Mouse (Mus musculus) forebrain, embryonic 14.5 days (tissue): ENCODE measurements at regions not wholly inside any gene's neighbourhood (a gene's known extent, or its start where the extent isn't known, plus 50 kb on each side); places are given as distances from the start of the nearest gene placed in this dataset.
A peak's percentile ranks its signal among the peaks of the same experiment; 100 is the strongest.

Experiments
- ATAC-seq: fragments of 200-750 bp; cut with Nextera tagmentation; 2 replicates; pipeline ENCODE4 v1.8.0; 2017; ENCODE audit warnings: mild to moderate bottlenecking, moderate library complexity
- DNase-seq: peaks from one replicate; pipeline ENCODE4 v3.0.0-alpha.2; 2015; ENCODE audit warnings: low spot score
- H3K27ac ChIP-seq: fragments of 300-500 bp; sonication (generic); 2 replicates; pipeline ENCODE4 v1.5.1; 2014; ENCODE audit warnings: low read depth, mild to moderate bottlenecking, control low read depth, low read length, moderate library complexity
- H3K27me3 ChIP-seq: fragments of 300-500 bp; sonication (generic); replicated peaks from 2 replicates; pipeline ENCODE4 v1.6.1; 2014; ENCODE audit warnings: low read length, control low read depth, mixed read lengths; ENCODE audit not compliant: control insufficient read depth, insufficient read depth
- H3K36me3 ChIP-seq: fragments of 300-500 bp; sonication (generic); 2 replicates; pipeline ENCODE4 v1.6.1; 2014; ENCODE audit warnings: low read length, control low read depth; ENCODE audit not compliant: control insufficient read depth, insufficient read depth
- H3K4me1 ChIP-seq: fragments of 300-500 bp; sonication (generic); 2 replicates; pipeline ENCODE4 v1.6.1; 2014; ENCODE audit warnings: antibody characterized with exemption, low read length, control low read depth; ENCODE audit not compliant: control insufficient read depth, insufficient read depth
- H3K4me2 ChIP-seq: fragments of 300-500 bp; sonication (generic); 2 replicates; pipeline ENCODE4 v1.6.1; 2014; ENCODE audit warnings: mild to moderate bottlenecking, control low read depth, low read length
- H3K4me3 ChIP-seq: fragments of 300-500 bp; sonication (generic); 2 replicates; pipeline ENCODE4 v1.5.1; 2014; ENCODE audit warnings: low read depth, low read length, control low read depth
- H3K9ac ChIP-seq: fragments of 300-500 bp; sonication (generic); 2 replicates; pipeline ENCODE4 v1.6.1; 2014; ENCODE audit warnings: mild to moderate bottlenecking, low read length, control low read depth, moderate library complexity
- H3K9me3 ChIP-seq: fragments of 300-500 bp; sonication (generic); replicated peaks from 2 replicates; pipeline ENCODE4 v1.6.1; 2016; ENCODE audit warnings: low read length, control low read depth, mixed read lengths; ENCODE audit not compliant: control insufficient read depth
- WGBS: fragments of 180-500 bp; shearing (Covaris S2); extraction: QIAGEN DNeasy Blood & Tissue Kit; methylation state at CpG from one replicate; pipeline ENCODE4 v1.1.7; 2014; 5-methylcytosine and 5-hydroxymethylcytosine counted together

GRCm38 (mm10) chr17:82237456-82237855 is 499.3 kb upstream of the Slc8a1 start:
- WGBS = 83% methylated on average over 2 of the region's 2 CpGs
- H3K4me1 ChIP-seq = no peaks in the 10 kb centered on the region
- DNase-seq = no peak
- no peak overlapping the region for H3K4me2 ChIP-seq
- H3K27ac ChIP-seq = no peak overlapping the region
- no peak for ATAC-seq
- no peak overlapping the region for H3K4me3 ChIP-seq
- H3K36me3 ChIP-seq = no peaks in the 10 kb centered on the region
- H3K27me3 ChIP-seq = no peaks in the 10 kb centered on the region
- H3K9ac ChIP-seq = no peak overlapping the region
- no peaks in the 10 kb centered on the region for H3K9me3 ChIP-seq

GRCm38 (mm10) chr17:82215728-82216623 is 477.8 kb upstream of the Slc8a1 start:
- Histone ChIP-seq H3K9ac (no peak overlapping the region), H3K36me3 (no peaks in the 10 kb centered on the region), H3K4me1 (no peaks in the 10 kb centered on the region), H3K9me3 (no peaks in the 10 kb centered on the region), H3K27ac (no peak overlapping the region), H3K4me2 (no peak overlapping the region), H3K4me3 (no peak overlapping the region), H3K27me3 (no peaks in the 10 kb centered on the region)
- 85% methylated on average over 5 of the region's 5 CpGs for WGBS
- DNase-seq (peak; percentile 32), ATAC-seq (peak; percentile 93)

- Histone ChIP-seq H3K36me3 (no peaks in the 10 kb centered on the region), H3K4me3 (no peak overlapping the region), H3K4me1 (no peaks in the 10 kb centered on the region), H3K4me2 (no peak overlapping the region), H3K27ac (no peak overlapping the region), H3K9ac (no peak overlapping the region), H3K9me3 (no peaks in the 10 kb centered on the region), H3K27me3 (no peaks in the 10 kb centered on the region)
- DNase-seq (no peak), ATAC-seq (no peak)
- WGBS = 76% methylated on average over 2 of the region's 2 CpGs
Observed at GRCm38 (mm10) chr17:82199981-82200380, 461.8 kb upstream of the Slc8a1 start.

GRCm38 (mm10) chr17:82199031-82199642 is 461.0 kb upstream of the Slc8a1 start:
- Histone ChIP-seq H3K27me3 (no peaks in the 10 kb centered on the region), H3K27ac (no peak overlapping the region), H3K4me2 (no peak overlapping the region), H3K4me1 (no peaks in the 10 kb centered on the region), H3K36me3 (no peaks in the 10 kb centered on the region), H3K9ac (no peak overlapping the region), H3K4me3 (no peak overlapping the region), H3K9me3 (no peaks in the 10 kb centered on the region)
- DNase-seq (peak; percentile 13), ATAC-seq (0 out of 2 replicates have a peak, but pooled peaks have one; percentile 29)
- 42% methylated on average over 5 of the region's 5 CpGs for WGBS

GRCm38 (mm10) chr17:82184261-82184660 is 446.1 kb upstream of the Slc8a1 start:
- Histone ChIP-seq H3K9ac (no peak overlapping the region), H3K9me3 (no peaks in the 10 kb centered on the region), H3K4me3 (no peak overlapping the region), H3K27me3 (no peaks in the 10 kb centered on the region), H3K4me1 (no peaks in the 10 kb centered on the region), H3K27ac (no peak overlapping the region), H3K4me2 (no peak overlapping the region), H3K36me3 (no peaks in the 10 kb centered on the region)
- WGBS = 63% methylated on average over 2 of the region's 2 CpGs
- peak; percentile 58 for DNase-seq
- peak; percentile 20; the same call in 1 of the 2 replicates for ATAC-seq

GRCm38 (mm10) chr17:82171216-82171615 is 433.0 kb upstream of the Slc8a1 start:
- Histone ChIP-seq H3K9ac (no peak overlapping the region), H3K9me3 (no peaks in the 10 kb centered on the region), H3K36me3 (no peaks in the 10 kb centered on the region), H3K27me3 (no peaks in the 10 kb centered on the region), H3K27ac (no peak overlapping the region), H3K4me3 (no peak overlapping the region), H3K4me1 (no peaks in the 10 kb centered on the region), H3K4me2 (no peak overlapping the region)
- no peak for DNase-seq
- no peak for ATAC-seq
- 91% methylated on average over 1 of the region's 1 CpGs for WGBS

- Histone ChIP-seq H3K9me3 (no peaks in the 10 kb centered on the region), H3K4me1 (no peaks in the 10 kb centered on the region), H3K9ac (no peak overlapping the region), H3K36me3 (no peaks in the 10 kb centered on the region), H3K4me3 (no peak overlapping the region), H3K27ac (no peak overlapping the region), H3K27me3 (no peaks in the 10 kb centered on the region), H3K4me2 (no peak overlapping the region)
- DNase-seq (no peak), ATAC-seq (no peak)
- 83% methylated on average over 1 of the region's 2 CpGs for WGBS
Observed at GRCm38 (mm10) chr17:82153446-82153845, 415.3 kb upstream of the Slc8a1 start.

- H3K4me1 ChIP-seq = no peaks in the 10 kb centered on the region
- ATAC-seq (no peak), DNase-seq (no peak)
- no peaks in the 10 kb centered on the region for H3K36me3 ChIP-seq
- H3K27me3 ChIP-seq = no peaks in the 10 kb centered on the region
- no peak overlapping the region for H3K4me3 ChIP-seq
- H3K9ac ChIP-seq = no peak overlapping the region
- WGBS = 93% methylated on average over 3 of the region's 3 CpGs
- H3K27ac ChIP-seq = no peak overlapping the region
- H3K4me2 ChIP-seq = no peak overlapping the region
- H3K9me3 ChIP-seq = no peaks in the 10 kb centered on the region
Observed at GRCm38 (mm10) chr17:82134843-82135242, 396.7 kb upstream of the Slc8a1 start.

GRCm38 (mm10) chr17:82132941-82133340 is 394.8 kb upstream of the Slc8a1 start:
- H3K9ac ChIP-seq = no peak overlapping the region
- H3K4me3 ChIP-seq = no peak overlapping the region
- WGBS = 79% methylated on average over 3 of the region's 3 CpGs
- ATAC-seq = no peak
- peak; percentile 57 for DNase-seq
- no peaks in the 10 kb centered on the region for H3K27me3 ChIP-seq
- H3K27ac ChIP-seq = no peak overlapping the region
- H3K4me1 ChIP-seq = no peaks in the 10 kb centered on the region
- H3K4me2 ChIP-seq = no peak overlapping the region
- H3K36me3 ChIP-seq = no peaks in the 10 kb centered on the region
- H3K9me3 ChIP-seq = no peaks in the 10 kb centered on the region
